Comparison of ENCODE assay signal across 15 mouse cellular contexts in the genomic region with DNA sequence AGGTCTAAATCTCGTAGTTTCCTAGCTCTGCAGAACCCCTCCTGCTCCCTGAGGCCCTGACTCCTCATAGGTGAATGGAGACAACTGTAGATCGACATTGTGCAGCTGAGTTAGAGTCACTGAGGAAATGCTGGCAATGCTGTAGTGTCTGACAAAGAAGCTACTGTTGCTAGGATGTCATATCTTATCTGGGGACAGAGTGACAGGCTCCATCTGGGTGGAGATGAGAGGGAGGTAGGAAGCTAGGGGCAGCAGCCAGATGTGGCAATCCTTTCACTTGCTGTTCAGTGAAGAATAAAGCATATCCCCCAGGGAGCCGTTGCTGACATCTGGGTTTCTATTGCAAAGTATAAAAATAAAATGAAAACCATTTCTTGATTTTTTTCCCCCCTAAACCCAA.
"Had no signal": no experiment of that assay in that cellular context is flagged by ENCODE, and none has a peak within 500 bp of the region (broad histone marks: within the 10 kb centered on the region; RNA-seq: fewer than 3 reads in every experiment).

No protein-coding gene starts in this region.

- H3K9me3 ChIP-seq: kidney, embryonic 15.5 days; limb, embryonic 12.5 days; liver, embryonic 13.5 days; megakaryocyte, embryonic 14.5 days; midbrain, embryonic 15.5 days had no signal

- DNase-seq: kidney, postnatal 14 days; layer of hippocampus, adult 9-11 months; layer of hippocampus, postnatal 36 days; liver; liver, embryonic 13.5 days; liver, postnatal 0 days; lung, postnatal 10 days; right cerebral cortex, postnatal 14 days; thymus, postnatal 36 days had no signal

- H3K27me3 ChIP-seq: kidney, embryonic 15.5 days; limb, embryonic 12.5 days; liver, embryonic 13.5 days; midbrain, embryonic 15.5 days had no signal

- H3K36me3 ChIP-seq: kidney, embryonic 15.5 days; limb, embryonic 12.5 days; liver, embryonic 13.5 days; midbrain, embryonic 15.5 days had no signal

- H3K4me3 ChIP-seq: kidney, embryonic 15.5 days; limb, embryonic 12.5 days; liver, embryonic 13.5 days; megakaryocyte, embryonic 14.5 days; midbrain, embryonic 15.5 days had no signal

- H3K4me2 ChIP-seq: kidney, embryonic 15.5 days; limb, embryonic 12.5 days; liver, embryonic 13.5 days; midbrain, embryonic 11.5 days; midbrain, embryonic 15.5 days had no signal

- H3K4me1 ChIP-seq: kidney, embryonic 15.5 days; limb, embryonic 12.5 days; midbrain, embryonic 15.5 days had no signal

- H3K9ac ChIP-seq: kidney, embryonic 15.5 days; limb, embryonic 12.5 days; liver, embryonic 13.5 days; liver, postnatal 0 days; midbrain, embryonic 15.5 days had no signal

- H3K27ac ChIP-seq: kidney, embryonic 15.5 days; limb, embryonic 12.5 days; liver, embryonic 13.5 days; macrophage; midbrain, embryonic 15.5 days had no signal

- ATAC-seq: liver, postnatal 0 days; midbrain, embryonic 15.5 days had no signal
